Mouse (Mus musculus) myocyte (in vitro differentiated cells): ENCODE measurements around the gene Cd84. TPM values are rescaled to one million over a fixed set of nuclear protein-coding genes. Genes with fewer than 3 reads are reported as not detected.

Experiments used
- H3K27me3 ChIP-seq: one replicate; pipeline ENCODE4 v1.6.1; 2011; ENCODE audit not compliant: control insufficient read depth, insufficient read depth, insufficient read length
- H3K36me3 ChIP-seq: one replicate; pipeline ENCODE4 v1.6.1; 2011; ENCODE audit not compliant: control insufficient read depth, insufficient read depth
- H3K4me2 ChIP-seq: one replicate; pipeline ENCODE4 v1.6.1; 2011; ENCODE audit warnings: low read depth, control low read depth
- H3K4me3 ChIP-seq: one replicate; pipeline ENCODE4 v1.5.1; 2011; ENCODE audit warnings: mild to moderate bottlenecking, control low read depth, moderate library complexity
- H3K79me2 ChIP-seq: one replicate; pipeline ENCODE4 v1.6.1; 2011; ENCODE audit not compliant: control insufficient read depth, insufficient read depth
- H3ac ChIP-seq: one replicate; pipeline ENCODE4 v1.6.1; 2011; ENCODE audit not compliant: control insufficient read depth, insufficient read length
- CEBPB ChIP-seq: IDR thresholded peaks from 2 replicates; pipeline ENCODE4 v1.6.1; 2011; ENCODE audit warnings: mild to moderate bottlenecking, moderate library complexity; ENCODE audit not compliant: poor library complexity, insufficient read depth, severe bottlenecking
- E2F4 ChIP-seq: IDR thresholded peaks from one replicate; pipeline ENCODE4 v1.6.1; 2011; ENCODE audit warnings: mild to moderate bottlenecking, control low read depth, moderate library complexity; ENCODE audit not compliant: insufficient read depth
- MAX ChIP-seq: IDR thresholded peaks from one replicate; pipeline ENCODE4 v1.6.1; 2011; ENCODE audit warnings: low read depth, mild to moderate bottlenecking, control low read depth
- MYOD1 ChIP-seq, 3 experiments: IDR thresholded peaks; one replicate each; pipeline ENCODE4 v1.6.1; 2011; ENCODE audit warnings: control low read depth in 2 of 3, low read depth in 2 of 3, mild to moderate bottlenecking in 2 of 3, moderate library complexity in 1 of 3; ENCODE audit not compliant: insufficient read length in 2 of 3, control insufficient read depth in 1 of 3
- MYOG ChIP-seq, 3 experiments: IDR thresholded peaks; one replicate each; pipeline ENCODE4 v1.6.1; 2011; ENCODE audit warnings: control low read depth in 2 of 3, low read depth in 2 of 3, mild to moderate bottlenecking in 2 of 3; ENCODE audit not compliant: insufficient read length in 2 of 3, control insufficient read depth in 1 of 3, insufficient read depth in 1 of 3
- POLR2A ChIP-seq: IDR thresholded peaks from one replicate; pipeline ENCODE4 v1.6.1; 2011; ENCODE audit warnings: low read depth, mild to moderate bottlenecking, control low read depth, moderate library complexity; ENCODE audit not compliant: insufficient read length
- POLR2AphosphoS2 ChIP-seq: IDR thresholded peaks from one replicate; pipeline ENCODE4 v1.6.1; 2011; ENCODE audit warnings: low read depth, control low read depth; ENCODE audit not compliant: insufficient read length
- REST ChIP-seq: IDR thresholded peaks from one replicate; pipeline ENCODE4 v1.6.1; 2011; ENCODE audit warnings: mild to moderate bottlenecking, control low read depth, moderate library complexity; ENCODE audit not compliant: insufficient read depth, insufficient read length
- SRF ChIP-seq: IDR thresholded peaks from one replicate; pipeline ENCODE4 v1.6.1; 2011; ENCODE audit warnings: low read depth; ENCODE audit not compliant: control insufficient read depth, insufficient read length
- TCF12 ChIP-seq: IDR thresholded peaks from one replicate; pipeline ENCODE4 v1.6.1; 2011; ENCODE audit warnings: mild to moderate bottlenecking, control low read depth; ENCODE audit not compliant: poor library complexity, insufficient read depth, severe bottlenecking
- TCF3 ChIP-seq: IDR thresholded peaks from one replicate; pipeline ENCODE4 v1.6.1; 2011; ENCODE audit warnings: low read depth, control low read depth; ENCODE audit not compliant: insufficient read length
- USF1 ChIP-seq: IDR thresholded peaks from one replicate; pipeline ENCODE4 v1.6.1; 2011; ENCODE audit warnings: low read depth, mild to moderate bottlenecking, control low read depth, moderate library complexity
- polyA plus RNA-seq: library from polyadenylated mRNA; unstranded; fragments of >200 nt; fragmentation: generic; extraction: Trizol; gene quantifications from one replicate; pipeline ENCODE4 v1.2.1, GENCODE M21; 2012; ENCODE audit warnings: missing spikeins

Gene Cd84
- polyA plus RNA-seq, 1 experiment = not detected

GRCm38 (mm10) chr1:171827674-171828073 is 11.8 kb upstream of the Cd84 start:
- Histone ChIP-seq H3K36me3 (no peaks in the 10 kb centered on the region), H3K79me2 (no peaks in the 10 kb centered on the region), H3K4me2 (no peak overlapping the region), H3ac (no peak overlapping the region), H3K4me3 (no peak overlapping the region), H3K27me3 (no peaks in the 10 kb centered on the region)
- TF ChIP-seq MAX (no peak), MYOD1 (IDR thresholded peaks at IDR 0.05; ENCODE audit: control insufficient read depth in 1 of 3, insufficient read length in 2 of 3, low read depth in 2 of 3) (no peak), MYOG (IDR thresholded peaks at IDR 0.05; ENCODE audit: control insufficient read depth in 1 of 3, insufficient read depth in 1 of 3, insufficient read length in 2 of 3, low read depth in 2 of 3) (no peak), E2F4 (no peak), USF1 (no peak), TCF3 (no peak), TCF12 (no peak), CEBPB (no peak), POLR2AphosphoS2 (no peak), REST (no peak), SRF (no peak), POLR2A (no peak)

- no peak overlapping the region for H3K4me2 ChIP-seq
- H3K4me3 ChIP-seq = no peak overlapping the region
- H3K36me3 ChIP-seq = no peaks in the 10 kb centered on the region
- no peaks in the 10 kb centered on the region for H3K79me2 ChIP-seq
- TF ChIP-seq POLR2A = no peak
- no peak for TF ChIP-seq TCF3
- no peak for TF ChIP-seq MAX
- no peaks in the 10 kb centered on the region for H3K27me3 ChIP-seq
- no peak overlapping the region for H3ac ChIP-seq
Measured at GRCm38 (mm10) chr1:171840450-171841023, 1.0 kb downstream of the Cd84 start.

- Histone ChIP-seq H3ac (no peak overlapping the region), H3K79me2 (no peaks in the 10 kb centered on the region), H3K36me3 (no peaks in the 10 kb centered on the region), H3K4me3 (no peak overlapping the region), H3K27me3 (no peaks in the 10 kb centered on the region), H3K4me2 (no peak overlapping the region)
- no peak for TF ChIP-seq MYOD1 (IDR thresholded peaks at IDR 0.05; ENCODE audit: control insufficient read depth in 1 of 3, insufficient read length in 2 of 3, low read depth in 2 of 3)
- TF ChIP-seq E2F4 = no peak
- TF ChIP-seq POLR2A = no peak
- no peak for TF ChIP-seq CEBPB
- TF ChIP-seq REST = no peak
- TF ChIP-seq USF1 = no peak
- no peak for TF ChIP-seq TCF12
- TF ChIP-seq SRF = no peak
- TF ChIP-seq POLR2AphosphoS2 = no peak
- no peak for TF ChIP-seq TCF3
- TF ChIP-seq MAX = no peak
Measured at GRCm38 (mm10) chr1:171845035-171845754, 5.7 kb downstream of the Cd84 start.

GRCm38 (mm10) chr1:171848201-171848600 is 8.7 kb downstream of the Cd84 start:
- Histone ChIP-seq H3K36me3 (no peaks in the 10 kb centered on the region), H3K4me3 (no peak overlapping the region), H3ac (no peak overlapping the region), H3K79me2 (no peaks in the 10 kb centered on the region), H3K27me3 (no peaks in the 10 kb centered on the region), H3K4me2 (no peak overlapping the region)
- no peak for TF ChIP-seq E2F4
- no peak for TF ChIP-seq POLR2AphosphoS2
- TF ChIP-seq MAX = no peak
- no peak for TF ChIP-seq MYOD1 (IDR thresholded peaks at IDR 0.05; ENCODE audit: control insufficient read depth in 1 of 3, insufficient read length in 2 of 3, low read depth in 2 of 3)
- TF ChIP-seq POLR2A = no peak
- TF ChIP-seq TCF3 = no peak
- TF ChIP-seq CEBPB = no peak
- TF ChIP-seq REST = no peak
- TF ChIP-seq TCF12 = no peak
- no peak for TF ChIP-seq MYOG (IDR thresholded peaks at IDR 0.05; ENCODE audit: control insufficient read depth in 1 of 3, insufficient read depth in 1 of 3, insufficient read length in 2 of 3, low read depth in 2 of 3)
- TF ChIP-seq SRF = no peak
- no peak for TF ChIP-seq USF1

- TF ChIP-seq USF1 = no peak
- no peak for TF ChIP-seq POLR2AphosphoS2
- TF ChIP-seq E2F4 = no peak
- no peak for TF ChIP-seq TCF3
- TF ChIP-seq POLR2A = no peak
- no peak for TF ChIP-seq CEBPB
- TF ChIP-seq MYOD1 (IDR thresholded peaks at IDR 0.05; ENCODE audit: control insufficient read depth in 1 of 3, insufficient read length in 2 of 3, low read depth in 2 of 3) = no peak
- no peak for TF ChIP-seq TCF12
- no peak for TF ChIP-seq REST
- TF ChIP-seq MYOG (IDR thresholded peaks at IDR 0.05; ENCODE audit: control insufficient read depth in 1 of 3, insufficient read depth in 1 of 3, insufficient read length in 2 of 3, low read depth in 2 of 3) = no peak
- TF ChIP-seq MAX = no peak
- no peak for TF ChIP-seq SRF
- Histone ChIP-seq H3ac (no peak overlapping the region), H3K36me3 (no peaks in the 10 kb centered on the region), H3K79me2 (no peaks in the 10 kb centered on the region), H3K4me2 (no peak overlapping the region), H3K27me3 (no peaks in the 10 kb centered on the region), H3K4me3 (no peak overlapping the region)
Measured at GRCm38 (mm10) chr1:171848757-171849156, 9.3 kb downstream of the Cd84 start.
